27 mouse cellular contexts compared by ENCODE assay signal in genomic region chr19:37821671-37822190, GRCm38 (mm10).
DNase-seq lines count a peak whose midpoint lies in the region; ATAC-seq and TF ChIP-seq lines count a peak whose summit lies in the region.
"Had no signal": no experiment of that assay in that cellular context is flagged by ENCODE, and none has a peak within 500 bp of the region (broad histone marks: within the 10 kb centered on the region; RNA-seq: fewer than 3 reads in every experiment).

No protein-coding gene starts in this region.

- no peak for TF ChIP-seq POLR2A in limb, embryonic 14.5 days (IDR thresholded peaks at IDR 0.05; ENCODE audit: borderline replicate concordance, extremely low read depth, insufficient read depth, insufficient read length)

- peak overlapping the region; percentile 62 for H3ac ChIP-seq in C2C12 (ENCODE audit: control insufficient read depth, insufficient read length, low read depth)

- H3K27me3 ChIP-seq in heart, embryonic 13.5 days (replicated peaks), result no peaks in the 10 kb centered on the region
- no peaks in the 10 kb centered on the region for H3K27me3 ChIP-seq in heart, embryonic 11.5 days (ENCODE audit: control insufficient read depth, insufficient read depth, low read length)
- no peaks in the 10 kb centered on the region for H3K27me3 ChIP-seq in C2C12 (ENCODE audit: control insufficient read depth, insufficient read depth, insufficient read length)
- no peaks in the 10 kb centered on the region for H3K27me3 ChIP-seq in Patski
- no peaks in the 10 kb centered on the region for H3K27me3 ChIP-seq in limb, embryonic 14.5 days (ENCODE audit: control insufficient read depth, insufficient read depth, low read length)
- no peaks in the 10 kb centered on the region for H3K27me3 ChIP-seq in neural tube, embryonic 15.5 days (replicated peaks)
- H3K27me3 ChIP-seq: embryonic facial prominence, embryonic 15.5 days; heart, embryonic 15.5 days; limb, embryonic 12.5 days; midbrain, embryonic 15.5 days; neural tube, embryonic 13.5 days; stomach, embryonic 15.5 days had no signal

- 73% methylated on average over 3 of the region's 3 CpGs for WGBS in heart, embryonic 13.5 days
- WGBS in heart, embryonic 11.5 days (ENCODE audit: insufficient replicate concordance), result 74% methylated on average over 3 of the region's 3 CpGs
- 64% methylated on average over 3 of the region's 3 CpGs for WGBS in limb, embryonic 14.5 days
- WGBS in neural tube, embryonic 15.5 days, result 93% methylated on average over 3 of the region's 3 CpGs

- CTCF ChIA-PET in Patski (lab: Charles Lee), result interaction anchor here (1.3 kb wide), 1 partner anchor 121 kb away, joined by 3 read pairs; no protein-coding TSS in a partner anchor

- no peak overlapping the region for H3K9ac ChIP-seq in heart, embryonic 13.5 days
- H3K9ac ChIP-seq in heart, embryonic 11.5 days (ENCODE audit: low read depth, low read length), result no peak overlapping the region
- no peak overlapping the region for H3K9ac ChIP-seq in limb, embryonic 14.5 days (ENCODE audit: low read depth, low read length, severe bottlenecking)
- no peak overlapping the region for H3K9ac ChIP-seq in neural tube, embryonic 15.5 days (replicated peaks)
- H3K9ac ChIP-seq: embryonic facial prominence, embryonic 15.5 days; forebrain, postnatal 0 days; heart, embryonic 15.5 days; limb, embryonic 12.5 days; liver, embryonic 14.5 days; lung, embryonic 14.5 days; midbrain, embryonic 15.5 days; neural tube, embryonic 13.5 days; stomach, embryonic 15.5 days had no signal

- H3K9me3 ChIP-seq in heart, embryonic 13.5 days, result no peaks in the 10 kb centered on the region
- no peaks in the 10 kb centered on the region for H3K9me3 ChIP-seq in heart, embryonic 11.5 days (replicated peaks; ENCODE audit: control insufficient read depth, low read length)
- H3K9me3 ChIP-seq in limb, embryonic 14.5 days (ENCODE audit: control insufficient read depth, low read length), result no peaks in the 10 kb centered on the region
- H3K9me3 ChIP-seq in neural tube, embryonic 15.5 days (replicated peaks), result no peaks in the 10 kb centered on the region
- H3K9me3 ChIP-seq: embryonic facial prominence, embryonic 15.5 days; heart, embryonic 15.5 days; limb, embryonic 12.5 days; midbrain, embryonic 15.5 days; neural tube, embryonic 13.5 days; stomach, embryonic 15.5 days had no signal

- no peak overlapping the region for H3K4me2 ChIP-seq in heart, embryonic 13.5 days
- no peak overlapping the region for H3K4me2 ChIP-seq in heart, embryonic 11.5 days
- no peak overlapping the region for H3K4me2 ChIP-seq in limb, embryonic 14.5 days (replicated peaks; ENCODE audit: low read depth, low read length, severe bottlenecking)
- no peak overlapping the region for H3K4me2 ChIP-seq in neural tube, embryonic 15.5 days
- H3K4me2 ChIP-seq: embryonic facial prominence, embryonic 15.5 days; heart, embryonic 15.5 days; limb, embryonic 12.5 days; lung, embryonic 14.5 days; midbrain, embryonic 15.5 days; neural tube, embryonic 13.5 days; stomach, embryonic 15.5 days had no signal

- TF ChIP-seq CTCF in C2C12 (IDR thresholded peaks at IDR 0.05; ENCODE audit: control insufficient read depth, insufficient read depth, insufficient read length) (no peak), Patski (IDR thresholded peaks at IDR 0.05) (no peak)

- H3K4me1 ChIP-seq in heart, embryonic 13.5 days, result peaks cover 11% of the 10 kb centered on the region
- no peaks in the 10 kb centered on the region for H3K4me1 ChIP-seq in heart, embryonic 11.5 days (ENCODE audit: control insufficient read depth, insufficient read depth, low read length)
- H3K4me1 ChIP-seq in limb, embryonic 14.5 days (ENCODE audit: control insufficient read depth, insufficient read depth, low read length), result peaks cover 11% of the 10 kb centered on the region
- no peaks in the 10 kb centered on the region for H3K4me1 ChIP-seq in neural tube, embryonic 15.5 days
- H3K4me1 ChIP-seq: embryonic facial prominence, embryonic 15.5 days; midbrain, embryonic 15.5 days; neural tube, embryonic 13.5 days; stomach, embryonic 15.5 days had no signal

- POLR2A ChIA-PET in Patski (lab: Charles Lee), result no interaction called here

- H3K79me2 ChIP-seq in C2C12 (ENCODE audit: control insufficient read depth, insufficient read depth), result no peaks in the 10 kb centered on the region

- no peaks in the 10 kb centered on the region for H3K36me3 ChIP-seq in heart, embryonic 13.5 days
- H3K36me3 ChIP-seq in heart, embryonic 11.5 days (ENCODE audit: control insufficient read depth, insufficient read depth, low read length), result no peaks in the 10 kb centered on the region
- H3K36me3 ChIP-seq in C2C12 (ENCODE audit: control insufficient read depth, insufficient read depth), result no peaks in the 10 kb centered on the region
- no peaks in the 10 kb centered on the region for H3K36me3 ChIP-seq in limb, embryonic 14.5 days (ENCODE audit: control insufficient read depth, insufficient read depth, low read length)
- no peaks in the 10 kb centered on the region for H3K36me3 ChIP-seq in neural tube, embryonic 15.5 days
- H3K36me3 ChIP-seq: embryonic facial prominence, embryonic 15.5 days; heart, embryonic 15.5 days; limb, embryonic 12.5 days; midbrain, embryonic 15.5 days; neural tube, embryonic 13.5 days; stomach, embryonic 15.5 days had no signal

- no peaks in the 10 kb centered on the region for H3K79me3 ChIP-seq in C2C12 (ENCODE audit: low read depth)

- in situ Hi-C loops in Patski (cut with MboI; ENCODE audit: low pct_unique_long_range_greater_than_20kb), result loop anchor here (5.0 kb wide), 1 partner anchor 84 kb away; no protein-coding TSS in a partner anchor

- no peak for DNase-seq in Patski (ENCODE audit: low read depth, low spot score)
- DNase-seq in limb, embryonic 14.5 days (ENCODE audit: low spot score), result peak; percentile 33
- no peak for DNase-seq in thymus, postnatal 25 days
- DNase-seq: adrenal gland, adult 2 months; cerebellum, adult 18-20 months; cerebellum, postnatal 14 days; forebrain, postnatal 0 days; gastrocnemius, postnatal 25 days; kidney, adult 9 months; kidney, postnatal 25 days; layer of hippocampus, postnatal 36 days; lung, embryonic 14.5 days; thymus, adult 18-20 months had no signal

- 0 out of 2 replicates have a peak overlapping the region, but pooled peaks have one; percentile 29 for H3K27ac ChIP-seq in heart, embryonic 13.5 days (replicated peaks)
- H3K27ac ChIP-seq in heart, embryonic 11.5 days (ENCODE audit: low read depth, low read length), result no peak overlapping the region
- H3K27ac ChIP-seq in limb, embryonic 14.5 days (replicated peaks; ENCODE audit: low read depth, low read length), result peak overlapping the region; percentile 56
- H3K27ac ChIP-seq in neural tube, embryonic 15.5 days (replicated peaks), result no peak overlapping the region
- H3K27ac ChIP-seq: embryonic facial prominence, embryonic 15.5 days; heart, embryonic 15.5 days; hindbrain, postnatal 0 days; limb, embryonic 12.5 days; liver, embryonic 14.5 days; midbrain, embryonic 15.5 days; neural tube, embryonic 13.5 days; stomach, embryonic 15.5 days had no signal

- no peak overlapping the region for H3K4me3 ChIP-seq in heart, embryonic 13.5 days
- no peak overlapping the region for H3K4me3 ChIP-seq in heart, embryonic 11.5 days (ENCODE audit: low read depth, low read length)
- no peak overlapping the region for H3K4me3 ChIP-seq in C2C12 (ENCODE audit: insufficient read depth, poor library complexity, severe bottlenecking)
- H3K4me3 ChIP-seq in limb, embryonic 14.5 days (replicated peaks; ENCODE audit: low read length), result no peak overlapping the region
- no peak overlapping the region for H3K4me3 ChIP-seq in neural tube, embryonic 15.5 days (replicated peaks)
- H3K4me3 ChIP-seq: embryonic facial prominence, embryonic 15.5 days; heart, embryonic 15.5 days; limb, embryonic 12.5 days; midbrain, embryonic 15.5 days; neural tube, embryonic 13.5 days; stomach, embryonic 15.5 days had no signal

- no peak for ATAC-seq in heart, embryonic 13.5 days (ENCODE audit: extremely low read depth, insufficient number of reproducible peaks, low FRiP score, low TSS enrichment)
- no peak for ATAC-seq in heart, embryonic 11.5 days (replicated peaks; ENCODE audit: insufficient number of reproducible peaks, low FRiP score, low TSS enrichment)
- ATAC-seq in Patski, result peak; percentile 22
- peak; percentile 55; the same call in 1 of the 2 replicates for ATAC-seq in limb, embryonic 14.5 days (ENCODE audit: low FRiP score, low read depth)
- no peak for ATAC-seq in neural tube, embryonic 15.5 days (ENCODE audit: low FRiP score)
- ATAC-seq: CD4-positive, CD25-positive, alpha-beta regulatory T cell, adult 4 months; forebrain, postnatal 0 days; hindbrain, postnatal 0 days; intestine, embryonic 16.5 days; midbrain, embryonic 15.5 days had no signal

TF ChIP-seq in C2C12, 6 proteins besides CTCF, POLR2A, EP300 and RAD21:
- TF ChIP-seq CEBPB (IDR thresholded peaks at IDR 0.05; ENCODE audit: low read depth), result no peak
- peak; percentile 9 for TF ChIP-seq MAX (IDR thresholded peaks at IDR 0.05)

Comparison
In these comparisons a context has a peak if more than half of its experiments do, and no peak if none do; other contexts are left out.
1. H3K27ac ChIP-seq: peak in heart, embryonic 13.5 days (single experiment) and limb, embryonic 14.5 days (single experiment); none in heart, embryonic 11.5 days (single experiment) and neural tube, embryonic 15.5 days (single experiment).
2. ATAC-seq: peak in Patski (single experiment) and limb, embryonic 14.5 days (single experiment); none in heart, embryonic 13.5 days (single experiment), heart, embryonic 11.5 days (single experiment) and neural tube, embryonic 15.5 days (single experiment).